Mouse (Mus musculus) CH12.LX (cell line): ENCODE measurements around the gene Trdn. TPM values are rescaled to one million over a fixed set of nuclear protein-coding genes. Genes with fewer than 3 reads are reported as not detected.

Experiments
- DNase-seq: peaks from one replicate; pipeline ENCODE4 v3.0.0-alpha.2; 2013; ENCODE audit errors: extremely low read depth
- H3K27ac ChIP-seq: 2 replicates; pipeline ENCODE4 v1.5.1; 2012; ENCODE audit warnings: low read depth, mild to moderate bottlenecking, control low read depth, moderate library complexity; ENCODE audit not compliant: insufficient read depth
- H3K27me3 ChIP-seq: replicated peaks from 2 replicates; pipeline ENCODE3; 2012; ENCODE audit warnings: inconsistent platforms
- H3K36me3 ChIP-seq, 2 experiments: replicated peaks in 1 of 2; 2 replicates each; pipeline versions ENCODE3 to v1.6.1; 2012; ENCODE audit warnings: inconsistent platforms in 1 of 2, low read length in 1 of 2, mild to moderate bottlenecking in 1 of 2, mixed read lengths in 1 of 2, moderate library complexity in 1 of 2; ENCODE audit not compliant: control insufficient read depth in 1 of 2, insufficient read depth in 1 of 2
- H3K4me1 ChIP-seq, 2 experiments: 2 replicates each; pipeline ENCODE4 v1.6.1; 2012; ENCODE audit warnings: inconsistent platforms in 1 of 2, moderate library complexity in 1 of 2; ENCODE audit not compliant: insufficient read depth in 2 of 2, control insufficient read depth in 1 of 2
- H3K4me2 ChIP-seq: 2 replicates; pipeline ENCODE4 v1.6.1; 2012; ENCODE audit warnings: low read depth, mild to moderate bottlenecking, control low read depth; ENCODE audit not compliant: poor library complexity, insufficient read depth, severe bottlenecking
- H3K4me3 ChIP-seq, 3 experiments: fragments of 150-350 bp in 1 of 3; sonication (generic) in 1 of 3; replicated peaks in 1 of 3; 2 replicates each; pipeline versions ENCODE3 to v1.5.1; 2011 to 2012; ENCODE audit warnings: low read depth in 2 of 3, low read length in 2 of 3, mild to moderate bottlenecking in 2 of 3, moderate library complexity in 2 of 3, control low read depth in 1 of 3, improper control_type of control experiment in 1 of 3, inconsistent platforms in 1 of 3, mixed read lengths in 1 of 3; ENCODE audit not compliant: poor library complexity in 1 of 3
- H3K79me2 ChIP-seq: replicated peaks from 2 replicates; pipeline ENCODE4 v1.6.1; 2012; ENCODE audit warnings: mild to moderate bottlenecking, moderate library complexity; ENCODE audit not compliant: control insufficient read depth, poor library complexity, insufficient read depth, severe bottlenecking; ENCODE audit errors: extremely low read depth
- H3K9ac ChIP-seq: 2 replicates; pipeline ENCODE4 v1.6.1; 2012; ENCODE audit warnings: low read depth, mild to moderate bottlenecking, control low read depth, moderate library complexity; ENCODE audit not compliant: insufficient read depth
- H3K9me3 ChIP-seq: replicated peaks from 2 replicates; pipeline ENCODE3; 2012; ENCODE audit warnings: low read length, inconsistent platforms, mixed read lengths
- CHD2 ChIP-seq: IDR thresholded peaks from 2 replicates; pipeline ENCODE4 v1.6.1; 2011; ENCODE audit warnings: low read length, improper control_type of control experiment
- CTCF ChIP-seq, 2 experiments: IDR thresholded peaks in 1 of 2; conservative IDR thresholded peaks in 1 of 2; 2 replicates each; pipeline ENCODE4 v1.5.1; 2011 to 2012; ENCODE audit warnings: low read depth in 2 of 2, low read length in 2 of 2, improper control_type of control experiment in 1 of 2, inconsistent platforms in 1 of 2, mild to moderate bottlenecking in 1 of 2, moderate library complexity in 1 of 2
- E2F4 ChIP-seq: IDR thresholded peaks from 2 replicates; pipeline ENCODE4 v1.6.1; 2011; ENCODE audit warnings: low read depth, low read length, improper control_type of control experiment; ENCODE audit not compliant: insufficient replicate concordance
- ELF1 ChIP-seq: IDR thresholded peaks from 2 replicates; pipeline ENCODE4 v1.6.1; 2014; ENCODE audit warnings: low read depth, mild to moderate bottlenecking, inconsistent platforms, low read length, improper control_type of control experiment
- EP300 ChIP-seq: IDR thresholded peaks from 2 replicates; pipeline ENCODE4 v1.6.1; 2011; ENCODE audit warnings: low read length, improper control_type of control experiment
- GABPA ChIP-seq: IDR thresholded peaks from 2 replicates; pipeline ENCODE4 v1.6.1; 2012; ENCODE audit warnings: low read depth, low read length, improper control_type of control experiment, inconsistent platforms; ENCODE audit not compliant: insufficient replicate concordance
- HCFC1 ChIP-seq: IDR thresholded peaks from 2 replicates; pipeline ENCODE4 v1.6.1; 2012; ENCODE audit warnings: low read depth, mild to moderate bottlenecking, inconsistent platforms, low read length, improper control_type of control experiment
- IRF4 ChIP-seq: IDR thresholded peaks from 2 replicates; pipeline ENCODE4 v1.6.1; 2014; ENCODE audit warnings: low read depth, mild to moderate bottlenecking, inconsistent platforms, low read length, improper control_type of control experiment
- MAZ ChIP-seq: IDR thresholded peaks from 2 replicates; pipeline ENCODE4 v1.6.1; 2012; ENCODE audit warnings: low read depth, mild to moderate bottlenecking, inconsistent platforms, low read length, improper control_type of control experiment, moderate library complexity
- MYC ChIP-seq: IDR thresholded peaks from 2 replicates; pipeline ENCODE4 v1.6.1; 2011; ENCODE audit warnings: low read depth, mild to moderate bottlenecking, improper control_type of control experiment, low read length
- NELFE ChIP-seq: IDR thresholded peaks from 2 replicates; pipeline ENCODE4 v1.6.1; 2011; ENCODE audit warnings: low read depth, low read length, improper control_type of control experiment
- NRF1 ChIP-seq: IDR thresholded peaks from 2 replicates; pipeline ENCODE4 v1.6.1; 2014; ENCODE audit warnings: low read depth, mild to moderate bottlenecking, inconsistent platforms, low read length, improper control_type of control experiment, moderate library complexity
- PAX5 ChIP-seq: IDR thresholded peaks from 2 replicates; pipeline ENCODE4 v1.6.1; 2012; ENCODE audit warnings: low read length, inconsistent platforms, mixed read lengths
- POLR2A ChIP-seq: IDR thresholded peaks from 2 replicates; pipeline ENCODE4 v1.6.1; 2011; ENCODE audit warnings: low read depth, mild to moderate bottlenecking, improper control_type of control experiment, low read length
- POLR2AphosphoS2 ChIP-seq: IDR thresholded peaks from 2 replicates; pipeline ENCODE4 v1.6.1; 2011; ENCODE audit warnings: low read depth, low read length, improper control_type of control experiment
- RAD21 ChIP-seq: IDR thresholded peaks from 2 replicates; pipeline ENCODE4 v1.6.1; 2011; ENCODE audit warnings: low read depth, mild to moderate bottlenecking, low read length, improper control_type of control experiment, moderate library complexity
- RCOR1 ChIP-seq: conservative IDR thresholded peaks from 2 replicates; pipeline ENCODE4 v1.6.1; 2012; ENCODE audit warnings: low read depth, mild to moderate bottlenecking, inconsistent platforms, low read length, improper control_type of control experiment
- SIN3A ChIP-seq: IDR thresholded peaks from 2 replicates; pipeline ENCODE4 v1.6.1; 2012; ENCODE audit warnings: low read length, improper control_type of control experiment, inconsistent platforms
- TBP ChIP-seq: conservative IDR thresholded peaks from 2 replicates; pipeline ENCODE4 v1.6.1; 2011; ENCODE audit warnings: low read depth, low read length, improper control_type of control experiment
- TCF12 ChIP-seq: IDR thresholded peaks from 2 replicates; pipeline ENCODE4 v1.6.1; 2014; ENCODE audit warnings: low read depth, mild to moderate bottlenecking, inconsistent platforms, low read length, improper control_type of control experiment
- UBTF ChIP-seq: IDR thresholded peaks from 2 replicates; pipeline ENCODE4 v1.6.1; 2012; ENCODE audit warnings: low read depth, mild to moderate bottlenecking, inconsistent platforms, low read length, improper control_type of control experiment, moderate library complexity
- ZC3H11A ChIP-seq: IDR thresholded peaks from 2 replicates; pipeline ENCODE4 v1.6.1; 2012; ENCODE audit warnings: low read depth, mild to moderate bottlenecking, inconsistent platforms, low read length, improper control_type of control experiment
- dilution Hi-C: fragments of 300-500 bp; cut with MboI; formaldehyde crosslinking; loops from 2 replicates; pipeline ENCODE4 v1.14.3; 2020; ENCODE audit warnings: low sequenced_read_pairs; ENCODE audit not compliant: extremely low pct_unique_long_range_greater_than_20kb, extremely low pct_ligation_motif_present
- in situ Hi-C: fragments of 300-500 bp; cut with MboI; formaldehyde crosslinking; loops from 3 replicates; pipeline ENCODE4 v1.14.3; 2019; ENCODE audit warnings: low sequenced_read_pairs, low pct_ligation_motif_present, low pct_unique_long_range_greater_than_20kb, mixed read lengths
- polyA plus RNA-seq: library from polyadenylated mRNA; unstranded; fragments of >175 nt; gene quantifications from 2 replicates; pipeline ENCODE4 v1.2.1, GENCODE M21; 2012; ENCODE audit warnings: low read depth; ENCODE audit not compliant: insufficient read length
- total RNA-seq, 2 experiments: library from RNA; depleted of rRNA; stranded (reverse); fragments of 300-350 nt in 1 of 2; fragments of >200 nt in 1 of 2; gene quantifications; 2 replicates each; pipeline ENCODE4 v1.2.3; 2012 to 2014

Gene Trdn
- total and polyA plus RNA-seq, 3 experiments = not detected

DNA sequence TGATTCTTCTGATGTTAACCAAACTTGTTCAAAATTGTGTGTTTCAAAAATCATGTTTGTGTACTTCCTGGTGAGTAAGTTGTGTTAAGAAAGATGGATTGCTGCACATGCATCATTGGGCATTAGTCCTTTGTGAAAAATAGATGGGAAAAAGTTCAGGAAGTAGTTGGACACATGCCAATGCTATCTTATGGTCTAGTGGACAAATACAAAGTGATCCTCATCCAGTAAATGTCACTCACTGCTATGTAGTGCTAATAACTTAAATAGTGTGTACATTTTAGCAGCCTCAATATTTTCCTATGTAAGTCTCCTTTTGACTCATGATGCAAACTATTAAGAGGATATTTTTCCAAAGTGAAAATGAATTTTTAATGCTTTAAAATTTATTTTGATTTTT is 27.6 kb downstream of the Trdn start:
- Histone ChIP-seq H3K36me3 (no peaks in the 10 kb centered on the region), H3K79me2 (no peaks in the 10 kb centered on the region), H3K27me3 (no peaks in the 10 kb centered on the region), H3K4me3 (no peak overlapping the region), H3K9me3 (peaks cover 6% of the 10 kb centered on the region), H3K27ac (no peak overlapping the region), H3K4me2 (no peak overlapping the region), H3K4me1 (no peaks in the 10 kb centered on the region), H3K9ac (no peak overlapping the region)
- dilution Hi-C loops = no loop called here
- TF ChIP-seq EP300 = no peak
- no peak for TF ChIP-seq GABPA
- TF ChIP-seq ELF1 = no peak
- no peak for TF ChIP-seq MAZ
- no peak for TF ChIP-seq HCFC1
- no peak for TF ChIP-seq POLR2A
- TF ChIP-seq E2F4 = no peak
- TF ChIP-seq TCF12 = no peak
- no peak for DNase-seq
- in situ Hi-C loops = no loop called here

DNA sequence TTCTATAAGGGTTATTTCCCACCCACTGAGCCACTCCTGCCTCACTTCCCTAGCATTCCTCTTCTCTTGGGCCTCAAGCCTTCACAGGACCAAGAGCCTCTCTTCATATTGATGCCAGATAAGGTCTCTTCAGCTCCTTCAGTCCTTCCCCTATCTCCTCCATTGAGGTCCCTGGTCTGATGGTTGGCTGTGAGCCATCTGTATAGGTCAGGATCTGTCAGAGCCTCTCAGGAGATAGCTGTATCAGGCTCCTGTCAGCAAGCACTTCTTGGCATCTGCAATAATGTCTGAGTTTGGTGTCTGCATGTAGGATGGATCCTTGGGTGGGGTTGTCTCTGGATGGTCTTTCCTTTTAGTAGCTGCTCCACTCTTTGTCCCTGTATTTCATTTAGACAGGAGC is 42.7 kb downstream of the Trdn start:
- no peak overlapping the region for H3K4me3 ChIP-seq
- no peaks in the 10 kb centered on the region for H3K36me3 ChIP-seq
- H3K4me2 ChIP-seq = no peak overlapping the region
- H3K79me2 ChIP-seq = no peaks in the 10 kb centered on the region
- dilution Hi-C loops = no loop called here
- H3K4me1 ChIP-seq = no peaks in the 10 kb centered on the region
- no peak overlapping the region for H3K27ac ChIP-seq
- H3K27me3 ChIP-seq = no peaks in the 10 kb centered on the region
- H3K9me3 ChIP-seq = peaks cover 10% of the 10 kb centered on the region
- TF ChIP-seq RCOR1 = no peak
- no peak for TF ChIP-seq SIN3A
- TF ChIP-seq NELFE = no peak
- no peak for TF ChIP-seq GABPA
- no peak for TF ChIP-seq ZC3H11A
- no peak for TF ChIP-seq EP300
- TF ChIP-seq CTCF (conservative IDR thresholded peaks at IDR 0.05 in 1 of 2, IDR thresholded peaks at IDR 0.05 in 1 of 2; ENCODE audit: low read depth in 2 of 2, low read length in 2 of 2) = no peak
- TF ChIP-seq RAD21 = no peak
- in situ Hi-C loops = no loop called here
- no peak for DNase-seq
- H3K9ac ChIP-seq = no peak overlapping the region

DNA sequence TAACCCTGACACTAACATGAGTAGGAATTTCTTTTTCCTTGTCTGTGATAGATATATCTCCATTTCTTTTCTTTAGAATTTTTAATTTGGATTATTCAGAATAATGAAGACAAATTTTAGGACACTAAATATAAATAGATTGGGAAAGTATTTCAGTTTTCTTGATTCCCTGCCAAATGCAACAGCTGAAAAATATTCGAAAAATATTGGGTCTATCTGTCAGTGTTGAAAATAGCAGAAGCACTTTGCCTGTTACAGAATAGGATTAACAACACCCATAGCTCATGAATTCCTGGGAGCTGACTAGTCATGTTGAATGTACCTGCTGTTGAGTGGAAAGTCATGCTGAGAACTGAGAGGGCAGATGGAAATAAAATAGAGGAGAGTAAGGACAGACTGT is 64.6 kb downstream of the Trdn start:
- Histone ChIP-seq H3K9ac (no peak overlapping the region), H3K4me2 (no peak overlapping the region), H3K4me1 (no peaks in the 10 kb centered on the region), H3K36me3 (no peaks in the 10 kb centered on the region), H3K27me3 (no peaks in the 10 kb centered on the region), H3K79me2 (no peaks in the 10 kb centered on the region), H3K9me3 (peaks cover 9% of the 10 kb centered on the region), H3K27ac (no peak overlapping the region), H3K4me3 (no peak overlapping the region)
- dilution Hi-C loops (no loop called here), in situ Hi-C loops (no loop called here)
- TF ChIP-seq POLR2AphosphoS2 = no peak
- no peak for TF ChIP-seq NELFE
- TF ChIP-seq SIN3A = no peak
- TF ChIP-seq ELF1 = no peak
- TF ChIP-seq NRF1 = no peak
- TF ChIP-seq TBP = no peak
- TF ChIP-seq IRF4 = no peak
- no peak for TF ChIP-seq E2F4
- TF ChIP-seq EP300 = no peak
- no peak for TF ChIP-seq PAX5
- TF ChIP-seq UBTF = no peak
- TF ChIP-seq MYC = no peak
- TF ChIP-seq CHD2 = no peak
- TF ChIP-seq RCOR1 = no peak
- no peak for DNase-seq
